Mouse (Mus musculus) forebrain, embryonic 10.5 days (tissue): ENCODE measurements around the gene Sh3glb1. TPM values are rescaled to one million over a fixed set of nuclear protein-coding genes. Genes with fewer than 3 reads are reported as not detected.
"Not testable (repeated sequence)": the region's sequence is repeated elsewhere in the genome, so short reads cannot be mapped to it uniquely, and the experiment has no call there.

ENCODE experiments used
- DNase-seq: peaks from one replicate; pipeline ENCODE4 v3.0.0-alpha.2; 2017; ENCODE audit warnings: low spot score; ENCODE audit errors: extremely low spot score
- H3K27ac ChIP-seq: fragments of 300-500 bp; sonication (generic); 2 replicates; pipeline ENCODE4 v1.5.1; 2016; ENCODE audit warnings: mild to moderate bottlenecking
- H3K27me3 ChIP-seq: fragments of 300-500 bp; sonication (generic); 2 replicates; pipeline ENCODE4 v1.6.1; 2016; ENCODE audit warnings: mild to moderate bottlenecking; ENCODE audit not compliant: poor library complexity, severe bottlenecking
- H3K36me3 ChIP-seq: fragments of 300-500 bp; sonication (generic); replicated peaks from 2 replicates; pipeline ENCODE4 v1.6.1; 2016; ENCODE audit warnings: mild to moderate bottlenecking, moderate library complexity
- H3K4me1 ChIP-seq: fragments of 300-500 bp; sonication (generic); 2 replicates; pipeline ENCODE4 v1.6.1; 2016
- H3K4me3 ChIP-seq: fragments of 300-500 bp; sonication (generic); 2 replicates; pipeline ENCODE4 v1.5.1; 2016; ENCODE audit warnings: mild to moderate bottlenecking, moderate library complexity
- H3K9me3 ChIP-seq: fragments of 300-500 bp; sonication (generic); 2 replicates; pipeline ENCODE4 v1.6.1; 2016; ENCODE audit warnings: mild to moderate bottlenecking, moderate library complexity
- WGBS: fragments of 180-500 bp; shearing (Covaris S2); methylation state at CpG from one replicate; pipeline ENCODE4 v1.1.7; 2016; 5-methylcytosine and 5-hydroxymethylcytosine counted together
- polyA plus RNA-seq: library from polyadenylated mRNA; unstranded; fragments of >200 nt; fragmentation: Nextera tagmentation; extraction: Ambion mirVana; gene quantifications from 2 replicates; pipeline ENCODE4 v1.2.1, GENCODE M21; 2016

Gene Sh3glb1
- polyA plus RNA-seq, 1 experiment from 2014 or later, result 58.6 TPM

GRCm38 (mm10) chr3:144722566-144722965 is 2.4 kb upstream of the Sh3glb1 start:
- not testable (repeated sequence) for H3K27me3 ChIP-seq, H3K27ac ChIP-seq, H3K9me3 ChIP-seq, H3K4me3 ChIP-seq, H3K36me3 ChIP-seq, DNase-seq
- 91% methylated on average over 3 of the region's 3 CpGs for WGBS
- H3K4me1 ChIP-seq, result peaks cover 29% of the 10 kb centered on the region

- Histone ChIP-seq H3K9me3 (no peaks in the 10 kb centered on the region), H3K27ac (no peak overlapping the region), H3K4me3 (no peak overlapping the region), H3K4me1 (peaks cover 30% of the 10 kb centered on the region), H3K36me3 (no peaks in the 10 kb centered on the region), H3K27me3 (no peaks in the 10 kb centered on the region)
- 88% methylated on average over 9 of the region's 9 CpGs for WGBS
- no peak for DNase-seq
Measured at GRCm38 (mm10) chr3:144721860-144722256, 1.7 kb upstream of the Sh3glb1 start.

GRCm38 (mm10) chr3:144721077-144721859 is 1.1 kb upstream of the Sh3glb1 start:
- Histone ChIP-seq H3K4me1 (peaks cover 30% of the 10 kb centered on the region), H3K36me3 (no peaks in the 10 kb centered on the region), H3K4me3 (peak overlapping the region; percentile 83), H3K27ac (no peak overlapping the region), H3K9me3 (no peaks in the 10 kb centered on the region), H3K27me3 (no peaks in the 10 kb centered on the region)
- 87% methylated on average over 10 of the region's 10 CpGs for WGBS
- DNase-seq, result no peak

GRCm38 (mm10) chr3:144719088-144719900 is 841 bp downstream of the Sh3glb1 start:
- Histone ChIP-seq H3K4me3 (peak overlapping the region; percentile 83), H3K9me3 (no peaks in the 10 kb centered on the region), H3K27ac (peak overlapping the region; percentile 96), H3K36me3 (no peaks in the 10 kb centered on the region), H3K4me1 (peaks cover 34% of the 10 kb centered on the region), H3K27me3 (no peaks in the 10 kb centered on the region)
- WGBS, result under 1% methylated on average over 55 of the region's 56 CpGs
- peak; percentile 63 for DNase-seq

GRCm38 (mm10) chr3:144718706-144719087 is 1.4 kb downstream of the Sh3glb1 start:
- no peak overlapping the region for H3K27ac ChIP-seq
- WGBS, result 43% methylated on average over 7 of the region's 7 CpGs
- H3K9me3 ChIP-seq, result no peaks in the 10 kb centered on the region
- peak overlapping the region; percentile 83 for H3K4me3 ChIP-seq
- H3K27me3 ChIP-seq, result no peaks in the 10 kb centered on the region
- H3K36me3 ChIP-seq, result no peaks in the 10 kb centered on the region
- H3K4me1 ChIP-seq, result peaks cover 37% of the 10 kb centered on the region
- DNase-seq, result no peak

- H3K4me1 ChIP-seq, result peaks cover 37% of the 10 kb centered on the region
- WGBS, result 89% methylated on average over 6 of the region's 6 CpGs
- no peak overlapping the region for H3K4me3 ChIP-seq
- DNase-seq, result no peak
- H3K27me3 ChIP-seq, result no peaks in the 10 kb centered on the region
- no peaks in the 10 kb centered on the region for H3K9me3 ChIP-seq
- H3K36me3 ChIP-seq, result no peaks in the 10 kb centered on the region; the same call in 1 of the 2 replicates
- no peak overlapping the region for H3K27ac ChIP-seq
Measured at GRCm38 (mm10) chr3:144717835-144718234, 2.3 kb downstream of the Sh3glb1 start.

- H3K27ac ChIP-seq, result no peak overlapping the region
- H3K4me3 ChIP-seq, result no peak overlapping the region
- no peaks in the 10 kb centered on the region for H3K27me3 ChIP-seq
- H3K9me3 ChIP-seq, result no peaks in the 10 kb centered on the region
- 95% methylated on average over 3 of the region's 3 CpGs for WGBS
- no peak for DNase-seq
- H3K4me1 ChIP-seq, result peaks cover 37% of the 10 kb centered on the region
- peaks cover 3% of the 10 kb centered on the region for H3K36me3 ChIP-seq
Measured at GRCm38 (mm10) chr3:144717121-144717520, 3.0 kb downstream of the Sh3glb1 start.

GRCm38 (mm10) chr3:144715901-144716300 is 4.2 kb downstream of the Sh3glb1 start:
- no peaks in the 10 kb centered on the region for H3K9me3 ChIP-seq
- no peak for DNase-seq
- WGBS, result 81% methylated on average over 9 of the region's 9 CpGs
- H3K4me3 ChIP-seq, result no peak overlapping the region
- H3K36me3 ChIP-seq, result peaks cover 15% of the 10 kb centered on the region
- H3K4me1 ChIP-seq, result peaks cover 39% of the 10 kb centered on the region
- H3K27ac ChIP-seq, result no peak overlapping the region
- H3K27me3 ChIP-seq, result no peaks in the 10 kb centered on the region

- H3K4me1 ChIP-seq, result peaks cover 34% of the 10 kb centered on the region
- WGBS, result 90% methylated on average over 7 of the region's 7 CpGs
- H3K36me3 ChIP-seq, result peaks cover 23% of the 10 kb centered on the region
- H3K9me3 ChIP-seq, result no peaks in the 10 kb centered on the region
- no peak overlapping the region for H3K27ac ChIP-seq
- no peak for DNase-seq
- H3K27me3 ChIP-seq, result no peaks in the 10 kb centered on the region
- H3K4me3 ChIP-seq, result no peak overlapping the region
Measured at GRCm38 (mm10) chr3:144715033-144715432, 5.1 kb downstream of the Sh3glb1 start.

GRCm38 (mm10) chr3:144714606-144715005 is 5.5 kb downstream of the Sh3glb1 start:
- WGBS, result 94% methylated on average over 8 of the region's 8 CpGs
- no peaks in the 10 kb centered on the region for H3K9me3 ChIP-seq
- no peak overlapping the region for H3K4me3 ChIP-seq
- no peak overlapping the region for H3K27ac ChIP-seq
- H3K36me3 ChIP-seq, result peaks cover 27% of the 10 kb centered on the region
- H3K4me1 ChIP-seq, result peaks cover 34% of the 10 kb centered on the region
- H3K27me3 ChIP-seq, result no peaks in the 10 kb centered on the region
- DNase-seq, result no peak

GRCm38 (mm10) chr3:144714126-144714525 is 6.0 kb downstream of the Sh3glb1 start:
- peaks cover 30% of the 10 kb centered on the region for H3K4me1 ChIP-seq
- peaks cover 31% of the 10 kb centered on the region for H3K36me3 ChIP-seq
- no peak overlapping the region for H3K4me3 ChIP-seq
- H3K27ac ChIP-seq, result no peak overlapping the region
- H3K27me3 ChIP-seq, result no peaks in the 10 kb centered on the region
- no peak for DNase-seq
- H3K9me3 ChIP-seq, result no peaks in the 10 kb centered on the region
- WGBS, result 59% methylated on average over 7 of the region's 7 CpGs

- DNase-seq, result no peak
- H3K27me3 ChIP-seq, result no peaks in the 10 kb centered on the region
- H3K27ac ChIP-seq, result 0 out of 2 replicates have a peak overlapping the region, but pooled peaks have one; percentile 12
- no peaks in the 10 kb centered on the region for H3K9me3 ChIP-seq
- H3K36me3 ChIP-seq, result peaks cover 47% of the 10 kb centered on the region
- no peak overlapping the region for H3K4me3 ChIP-seq
- 71% methylated on average over 6 of the region's 6 CpGs for WGBS
- H3K4me1 ChIP-seq, result peaks cover 18% of the 10 kb centered on the region
Measured at GRCm38 (mm10) chr3:144711607-144712206, 8.4 kb downstream of the Sh3glb1 start.

GRCm38 (mm10) chr3:144708612-144709011 is 11.5 kb downstream of the Sh3glb1 start:
- Histone ChIP-seq H3K27me3 (no peaks in the 10 kb centered on the region), H3K27ac (no peak overlapping the region), H3K36me3 (peaks cover 72% of the 10 kb centered on the region), H3K9me3 (no peaks in the 10 kb centered on the region), H3K4me1 (peaks cover 10% of the 10 kb centered on the region), H3K4me3 (no peak overlapping the region)
- DNase-seq, result no peak
- 90% methylated on average over 5 of the region's 5 CpGs for WGBS
